Mouse (Mus musculus): Measurements from ENCODE around the gene Mc1r. TPM values are rescaled to one million over a fixed set of nuclear protein-coding genes. Genes with fewer than 3 reads are reported as not detected.
A peak's percentile ranks its signal among the peaks of the same experiment; 100 is the strongest.

The Mc1r gene
- 0.08 TPM in 1 of 2 replicates, not detected in the other for polyA plus RNA-seq (2015; fragmentation: Nextera tagmentation; extraction: Ambion mirVana)

DNA sequence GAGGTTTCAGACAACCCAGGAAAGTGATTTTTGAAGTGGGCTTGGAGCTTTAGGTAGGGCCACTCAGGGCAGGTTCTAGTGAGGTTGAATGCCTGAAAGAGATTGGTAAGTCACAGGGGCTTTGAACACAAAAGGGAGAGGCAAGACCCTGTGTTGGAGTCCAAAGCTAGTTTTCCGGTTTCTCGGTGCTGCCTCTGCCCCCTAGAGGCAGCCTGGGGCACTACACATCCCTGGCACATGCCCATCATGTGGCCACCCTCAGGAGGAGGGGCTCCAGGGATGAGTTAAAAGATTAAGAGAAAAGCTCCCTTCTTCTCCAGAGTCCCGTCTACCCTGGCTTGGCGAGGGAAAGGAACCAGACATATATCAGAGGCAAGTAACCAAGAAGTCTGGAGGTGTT, at the start of gene Mc1r:
TSS of gene Mc1r (plus strand) at position 322 of the 400 bp plus-strand sequence.
- WGBS, result 8% methylated on average over 4 of the region's 4 CpGs
- no peak within 1 kb of the TSS for H3K9ac ChIP-seq
- peaks cover 15% of the 10 kb centered on the region; the same call in 1 of the 2 replicates for H3K36me3 ChIP-seq
- no peaks in the 10 kb centered on the region for H3K9me3 ChIP-seq (replicated peaks)
- H3K4me3 ChIP-seq, result no peak within 1 kb of the TSS
- peaks cover 39% of the 10 kb centered on the region for H3K27me3 ChIP-seq
- no peak within 1 kb of the TSS for H3K27ac ChIP-seq
- ATAC-seq (replicated peaks; ENCODE audit: insufficient number of reproducible peaks, insufficient read depth, low FRiP score, low read depth), result no peak
- H3K4me2 ChIP-seq, result no peak within 1 kb of the TSS; the same call in 1 of the 2 replicates
- peaks cover 36% of the 10 kb centered on the region for H3K4me1 ChIP-seq (replicated peaks)

DNA sequence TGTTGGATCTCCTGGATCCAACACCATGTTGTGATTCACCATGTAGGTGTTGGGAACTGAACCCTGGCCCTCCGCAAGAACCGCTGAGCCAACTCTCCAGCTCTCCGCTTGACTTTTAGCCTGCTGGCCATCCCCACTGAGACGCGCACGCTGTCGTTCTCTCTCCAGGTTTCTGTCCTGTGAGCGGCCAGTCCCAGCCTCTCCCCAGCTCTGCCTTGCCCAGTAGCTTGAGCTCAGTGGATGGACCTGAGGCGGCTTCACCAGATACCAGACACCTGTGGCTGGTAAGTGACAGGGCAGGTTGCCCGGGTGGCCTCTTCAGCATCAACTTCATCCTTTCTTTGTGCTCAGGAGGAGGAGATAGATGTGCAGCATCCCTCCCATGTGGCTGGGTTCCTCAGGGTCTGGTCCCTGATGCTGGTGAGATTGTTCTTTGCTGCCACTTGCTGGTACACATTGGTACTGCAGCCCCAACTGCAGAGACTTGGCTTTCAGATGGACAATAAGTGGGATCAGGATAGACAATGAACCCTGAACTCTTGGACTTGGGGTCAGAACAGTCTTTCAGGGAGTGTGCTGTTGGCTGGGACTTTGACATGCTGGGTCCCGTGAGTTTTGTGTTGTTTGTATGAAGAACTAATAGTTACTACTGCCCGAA, 45.7 kb upstream of the Mc1r start:
- ATAC-seq (replicated peaks; ENCODE audit: insufficient number of reproducible peaks, insufficient read depth, low FRiP score, low read depth), result no peak
- Histone ChIP-seq H3K36me3 (no peaks in the 10 kb centered on the region), H3K27ac (no peak overlapping the region), H3K4me3 (no peak overlapping the region), H3K4me1 (replicated peaks) (no peaks in the 10 kb centered on the region), H3K4me2 (no peak overlapping the region), H3K27me3 (peaks cover 12% of the 10 kb centered on the region; the same call in 1 of the 2 replicates), H3K9ac (no peak overlapping the region), H3K9me3 (replicated peaks) (no peaks in the 10 kb centered on the region)
- 44% methylated on average over 12 of the region's 12 CpGs for WGBS

DNA sequence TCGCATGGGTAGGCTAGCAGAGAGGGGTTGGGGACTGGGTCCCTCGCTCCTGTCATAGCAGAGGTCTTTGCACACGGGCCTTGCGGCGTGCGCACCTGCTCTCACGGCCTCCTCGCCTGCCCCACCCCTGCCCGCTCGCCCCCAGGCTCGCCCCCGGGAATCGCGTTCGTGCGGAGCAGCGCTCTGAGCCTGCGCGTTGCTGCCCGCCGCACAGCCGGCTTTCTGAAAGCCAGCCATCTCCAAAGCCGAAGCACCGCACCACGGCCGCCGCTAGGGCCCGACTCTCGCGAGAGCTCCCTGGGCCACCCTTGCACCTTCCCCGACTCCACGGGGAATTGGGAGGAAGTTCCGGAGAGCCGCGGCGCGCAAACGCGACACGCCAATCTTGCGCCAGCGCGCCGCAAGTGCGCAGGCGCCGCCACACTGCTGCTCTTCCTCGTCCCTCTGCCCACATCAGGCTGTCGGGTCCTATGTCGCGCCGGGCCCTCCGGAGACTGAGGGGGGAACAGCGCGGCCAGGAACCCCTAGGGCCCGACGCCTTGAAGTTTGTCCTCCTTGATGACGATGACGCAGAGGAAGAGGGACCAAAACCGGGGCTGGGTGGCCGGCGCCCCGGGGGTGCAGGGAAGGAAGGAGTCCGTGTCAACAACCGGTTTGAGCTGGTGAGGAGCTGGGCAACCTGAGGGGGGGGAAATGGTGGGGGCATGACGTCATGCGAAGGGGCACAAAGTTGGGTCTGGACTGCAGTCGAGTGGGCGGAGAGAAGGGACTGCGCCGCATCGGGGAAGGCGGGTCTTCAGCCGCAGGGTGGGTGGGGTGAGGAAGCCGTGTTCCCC, 33.3 kb upstream of the Mc1r start, which contains the start of gene Tcf25:
TSS of gene Tcf25 (plus strand) at position 351 of the 836 bp plus-strand sequence.
- H3K4me3 ChIP-seq, result peak within 1 kb of the TSS; percentile 80
- peak within 1 kb of the TSS; percentile 95 for H3K27ac ChIP-seq
- H3K36me3 ChIP-seq, result peaks cover 6% of the 10 kb centered on the region; the same call in 1 of the 2 replicates
- under 1% methylated on average over 75 of the region's 75 CpGs for whole genome bisulfite sequencing
- H3K4me1 ChIP-seq (replicated peaks), result peaks cover 21% of the 10 kb centered on the region
- H3K4me2 ChIP-seq, result peak within 1 kb of the TSS; percentile 88
- no peaks in the 10 kb centered on the region for H3K27me3 ChIP-seq
- no peaks in the 10 kb centered on the region for H3K9me3 ChIP-seq (replicated peaks)
- ATAC-seq (replicated peaks; ENCODE audit: insufficient number of reproducible peaks, insufficient read depth, low FRiP score, low read depth), result peak; percentile 92
- peak within 1 kb of the TSS; percentile 73 for H3K9ac ChIP-seq

DNA sequence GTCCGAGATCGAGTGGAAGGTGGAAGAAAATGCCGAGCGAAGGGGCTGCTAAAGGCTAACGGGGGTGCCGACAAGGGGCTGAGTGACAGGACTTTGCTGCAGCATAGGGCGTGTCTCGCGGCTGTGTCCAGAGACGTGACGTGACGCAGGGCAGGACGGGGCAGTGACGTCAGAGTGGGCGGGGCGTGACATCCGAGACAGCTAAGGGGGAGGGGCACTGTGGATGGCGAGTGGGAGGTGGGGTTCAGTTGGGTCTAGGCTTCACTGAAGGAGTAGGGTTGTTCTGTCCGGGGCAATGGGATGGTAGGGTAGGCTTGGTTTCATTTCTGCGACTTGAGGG, 32.7 kb upstream of the Mc1r start:
- H3K4me3 ChIP-seq, result peak overlapping the region; percentile 80
- H3K4me2 ChIP-seq, result peak overlapping the region; percentile 88
- peak overlapping the region; percentile 95 for H3K27ac ChIP-seq
- WGBS, result under 1% methylated on average over 20 of the region's 20 CpGs
- H3K9ac ChIP-seq, result peak overlapping the region; percentile 73
- H3K36me3 ChIP-seq, result peaks cover 6% of the 10 kb centered on the region; the same call in 1 of the 2 replicates
- no peaks in the 10 kb centered on the region for H3K27me3 ChIP-seq
- H3K9me3 ChIP-seq (replicated peaks), result no peaks in the 10 kb centered on the region
- ATAC-seq (replicated peaks; ENCODE audit: insufficient number of reproducible peaks, insufficient read depth, low FRiP score, low read depth), result peak; percentile 81
- peaks cover 21% of the 10 kb centered on the region for H3K4me1 ChIP-seq (replicated peaks)

DNA sequence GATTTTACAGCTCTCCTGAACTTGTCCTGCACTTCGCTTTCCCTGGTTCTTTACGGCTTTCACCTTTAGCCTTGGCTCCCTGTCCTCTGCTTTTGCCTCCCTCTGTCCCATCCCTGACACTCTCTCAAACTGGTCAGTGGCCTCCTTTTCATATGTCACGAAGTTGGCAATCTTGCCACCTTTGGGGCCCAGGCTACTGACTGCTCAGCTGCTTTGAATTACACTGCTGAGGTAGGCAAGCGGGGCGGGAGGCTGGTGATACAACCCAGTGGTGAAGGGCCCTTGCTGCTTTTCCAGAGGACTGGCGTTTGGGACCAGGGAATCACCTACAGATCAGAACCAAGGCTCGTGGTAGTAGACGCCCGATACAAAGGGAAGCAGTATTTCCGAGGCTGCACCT, 31.2 kb upstream of the Mc1r start:
- Histone ChIP-seq H3K27me3 (no peaks in the 10 kb centered on the region), H3K9me3 (replicated peaks) (no peaks in the 10 kb centered on the region), H3K36me3 (peaks cover 6% of the 10 kb centered on the region; the same call in 1 of the 2 replicates), H3K4me2 (no peak overlapping the region), H3K4me1 (replicated peaks) (peaks cover 21% of the 10 kb centered on the region), H3K27ac (no peak overlapping the region), H3K9ac (no peak overlapping the region), H3K4me3 (no peak overlapping the region)
- ATAC-seq (replicated peaks; ENCODE audit: insufficient number of reproducible peaks, insufficient read depth, low FRiP score, low read depth), result no peak
- 86% methylated on average over 10 of the region's 10 CpGs for WGBS

DNA sequence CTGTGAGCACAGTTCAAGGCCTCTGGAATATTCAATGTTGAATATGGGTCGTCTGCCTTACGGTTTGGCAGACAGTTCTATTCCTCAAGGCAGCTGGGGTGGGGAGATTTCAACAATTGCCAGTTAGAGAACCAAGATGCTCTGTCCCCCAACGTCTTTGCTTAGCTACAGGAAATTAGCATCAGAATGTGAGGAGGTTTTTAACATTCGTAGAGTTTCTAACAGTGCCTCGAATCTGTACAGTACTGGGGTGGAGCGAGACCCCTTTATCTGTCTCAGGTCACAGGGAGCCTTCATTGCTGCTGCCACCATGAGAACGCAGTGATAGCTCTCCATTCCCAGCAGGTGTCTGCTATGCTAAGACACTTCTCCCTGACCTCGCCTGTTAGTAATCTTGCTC, 30.8 kb upstream of the Mc1r start:
- no peaks in the 10 kb centered on the region for H3K27me3 ChIP-seq
- no peak overlapping the region for H3K9ac ChIP-seq
- no peak overlapping the region for H3K27ac ChIP-seq
- no peak overlapping the region for H3K4me3 ChIP-seq
- 71% methylated on average over 8 of the region's 8 CpGs for WGBS
- H3K36me3 ChIP-seq, result peaks cover 6% of the 10 kb centered on the region; the same call in 1 of the 2 replicates
- no peak for ATAC-seq (replicated peaks; ENCODE audit: insufficient number of reproducible peaks, insufficient read depth, low FRiP score, low read depth)
- H3K4me1 ChIP-seq (replicated peaks), result peaks cover 21% of the 10 kb centered on the region
- H3K9me3 ChIP-seq (replicated peaks), result no peaks in the 10 kb centered on the region
- no peak overlapping the region for H3K4me2 ChIP-seq

DNA sequence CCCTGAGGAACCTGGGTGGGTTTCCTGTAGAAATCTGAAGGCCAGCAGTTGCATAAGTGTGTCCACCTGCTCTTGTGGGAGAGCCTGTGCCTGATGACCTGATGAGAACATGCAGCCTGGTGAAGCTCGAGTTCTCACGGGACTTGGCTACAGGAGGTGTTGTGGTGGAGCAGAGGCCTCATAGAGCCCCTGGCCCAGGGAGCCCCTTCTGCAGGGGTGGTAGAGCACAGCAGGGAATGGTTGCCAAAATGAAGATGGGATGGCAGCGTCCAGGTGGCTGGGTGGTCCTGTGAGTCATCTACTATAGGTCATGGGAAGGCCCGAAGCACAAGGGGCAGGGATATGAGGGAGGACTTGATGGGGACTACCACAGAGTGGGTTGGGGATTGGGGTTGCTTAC, 25.2 kb upstream of the Mc1r start:
- H3K4me2 ChIP-seq, result no peak overlapping the region

DNA sequence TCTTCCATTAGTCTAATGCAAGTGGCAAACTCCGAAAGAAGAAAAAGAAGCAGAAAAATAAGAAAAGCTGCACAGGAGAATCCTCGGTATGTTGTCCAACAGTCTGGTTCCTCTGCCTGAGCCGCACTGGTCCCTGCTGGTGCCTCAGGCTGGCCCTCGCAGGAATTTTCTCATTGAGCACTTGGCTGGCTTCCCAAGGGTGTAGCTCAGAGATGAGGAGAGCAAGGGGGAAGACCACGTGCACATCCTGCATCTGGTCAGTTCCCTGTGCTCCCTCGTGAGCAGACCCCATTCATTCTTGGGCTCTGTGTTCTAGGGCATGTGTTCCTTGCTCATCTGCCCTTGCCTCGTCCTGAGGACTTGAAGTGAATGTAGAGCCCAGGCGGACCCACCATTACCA, 24.4 kb upstream of the Mc1r start:
- no peak overlapping the region for H3K4me2 ChIP-seq
- no peak overlapping the region for H3K4me3 ChIP-seq
- peaks cover 63% of the 10 kb centered on the region for H3K36me3 ChIP-seq
- 63% methylated on average over 8 of the region's 8 CpGs for WGBS
- no peak for ATAC-seq (replicated peaks; ENCODE audit: insufficient number of reproducible peaks, insufficient read depth, low FRiP score, low read depth)
- no peak overlapping the region for H3K9ac ChIP-seq
- H3K27ac ChIP-seq, result no peak overlapping the region
- H3K27me3 ChIP-seq, result no peaks in the 10 kb centered on the region
- H3K9me3 ChIP-seq (replicated peaks), result no peaks in the 10 kb centered on the region
- H3K4me1 ChIP-seq (replicated peaks), result 0 out of 2 replicates have a peak, but pooled peaks cover 3% of the 10 kb centered on the region

More for the DNA sequence above, 25.2 kb upstream of the Mc1r start:
- H3K9ac ChIP-seq, result no peak overlapping the region
- ATAC-seq (replicated peaks; ENCODE audit: insufficient number of reproducible peaks, insufficient read depth, low FRiP score, low read depth), result no peak
- H3K27me3 ChIP-seq, result no peaks in the 10 kb centered on the region
- WGBS, result 95% methylated on average over 4 of the region's 4 CpGs
- 0 out of 2 replicates have a peak, but pooled peaks cover 3% of the 10 kb centered on the region for H3K4me1 ChIP-seq (replicated peaks)
- no peaks in the 10 kb centered on the region for H3K9me3 ChIP-seq (replicated peaks)
- H3K36me3 ChIP-seq, result peaks cover 55% of the 10 kb centered on the region
- H3K27ac ChIP-seq, result no peak overlapping the region
- H3K4me3 ChIP-seq, result no peak overlapping the region

DNA sequence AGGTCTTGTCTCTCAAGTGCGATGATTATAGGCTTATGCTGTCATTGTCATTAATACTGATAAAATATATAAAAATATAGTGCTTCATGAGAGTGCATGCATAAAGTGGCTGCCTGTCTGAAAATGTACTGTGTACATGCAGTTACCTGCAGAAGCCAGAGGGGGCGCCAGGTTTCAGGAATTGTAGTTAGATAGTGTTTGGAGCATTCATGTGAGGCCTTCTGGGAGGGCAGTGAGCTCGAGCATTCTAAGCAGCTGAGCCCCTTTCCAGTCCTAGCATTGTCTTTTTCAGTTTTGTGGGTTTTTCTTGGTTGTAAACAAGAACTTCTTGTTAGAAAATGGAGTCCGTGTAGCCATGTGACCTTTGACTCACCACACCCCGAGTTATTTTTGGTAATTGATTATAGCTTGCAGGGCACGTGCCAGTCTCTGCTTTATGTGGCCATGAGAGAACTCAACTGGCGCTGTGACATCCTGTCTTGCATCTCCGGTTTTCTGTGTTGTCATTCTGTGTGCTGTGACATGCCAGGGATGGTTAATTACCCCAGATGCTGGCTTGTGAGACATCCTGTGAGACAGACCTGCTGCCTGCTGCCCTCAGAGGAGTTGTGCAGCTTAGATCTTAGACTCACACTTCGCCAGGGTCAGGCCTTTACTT, 21.9 kb upstream of the Mc1r start:
- no peak for ATAC-seq (replicated peaks; ENCODE audit: insufficient number of reproducible peaks, insufficient read depth, low FRiP score, low read depth)
- Histone ChIP-seq H3K27me3 (no peaks in the 10 kb centered on the region), H3K27ac (no peak overlapping the region), H3K4me1 (replicated peaks) (0 out of 2 replicates have a peak, but pooled peaks cover 3% of the 10 kb centered on the region), H3K4me2 (no peak overlapping the region), H3K4me3 (no peak overlapping the region), H3K9me3 (replicated peaks) (no peaks in the 10 kb centered on the region), H3K9ac (no peak overlapping the region), H3K36me3 (peaks cover 79% of the 10 kb centered on the region)
- 64% methylated on average over 9 of the region's 9 CpGs for WGBS

DNA sequence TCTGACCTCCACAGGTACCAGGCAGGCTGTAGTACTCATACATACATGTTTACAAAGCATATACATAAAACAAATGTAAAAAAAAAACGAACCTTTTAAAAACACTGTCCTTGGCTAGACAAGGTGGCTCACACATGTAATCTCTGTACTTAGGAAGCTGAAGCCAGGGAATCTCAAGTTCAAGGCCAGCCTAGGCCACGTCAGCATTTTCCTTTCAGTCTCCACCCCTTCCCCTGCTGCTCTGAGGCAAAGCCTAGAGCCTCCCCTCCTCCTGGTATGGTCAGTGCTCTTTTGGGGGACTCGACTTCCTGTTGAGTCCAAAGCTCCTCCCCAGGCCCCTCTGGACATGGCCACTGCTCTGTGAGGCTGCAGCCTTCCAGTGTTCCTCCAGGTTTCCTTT, 19.9 kb upstream of the Mc1r start:
- H3K4me2 ChIP-seq, result no peak overlapping the region
- H3K27me3 ChIP-seq, result no peaks in the 10 kb centered on the region
- H3K4me1 ChIP-seq (replicated peaks), result 0 out of 2 replicates have a peak, but pooled peaks cover 3% of the 10 kb centered on the region
- H3K9me3 ChIP-seq (replicated peaks), result no peaks in the 10 kb centered on the region
- no peak overlapping the region for H3K9ac ChIP-seq
- no peak overlapping the region for H3K27ac ChIP-seq
- ATAC-seq (replicated peaks; ENCODE audit: insufficient number of reproducible peaks, insufficient read depth, low FRiP score, low read depth), result no peak
- H3K36me3 ChIP-seq, result peaks cover 92% of the 10 kb centered on the region
- H3K4me3 ChIP-seq, result no peak overlapping the region
- 79% methylated on average over 3 of the region's 3 CpGs for WGBS

DNA sequence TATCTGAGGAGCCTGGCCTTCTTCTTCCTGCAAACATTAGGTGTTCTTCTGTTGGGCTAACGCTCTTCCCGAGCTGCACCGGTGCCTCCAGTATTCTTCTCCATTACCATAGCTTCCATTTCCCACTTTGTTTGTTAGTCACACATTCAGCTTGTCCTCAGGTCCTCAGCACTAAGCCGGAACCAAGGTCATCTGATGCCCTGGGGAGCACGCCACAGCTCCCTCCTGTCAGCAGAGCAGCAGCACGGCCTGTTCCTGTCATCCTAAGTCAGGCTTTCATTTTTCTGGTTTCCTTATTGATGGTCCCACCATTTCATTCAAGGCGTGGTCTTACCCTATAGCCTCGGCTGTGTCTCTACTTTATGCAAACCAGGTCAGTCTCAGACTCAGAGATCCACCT, 19.1 kb upstream of the Mc1r start:
- Histone ChIP-seq H3K36me3 (peaks cover 92% of the 10 kb centered on the region), H3K27me3 (no peaks in the 10 kb centered on the region), H3K9me3 (replicated peaks) (no peaks in the 10 kb centered on the region), H3K9ac (no peak overlapping the region), H3K4me3 (no peak overlapping the region), H3K27ac (no peak overlapping the region), H3K4me1 (replicated peaks) (0 out of 2 replicates have a peak, but pooled peaks cover 3% of the 10 kb centered on the region), H3K4me2 (no peak overlapping the region)
- WGBS, result 71% methylated on average over 8 of the region's 8 CpGs
- ATAC-seq (replicated peaks; ENCODE audit: insufficient number of reproducible peaks, insufficient read depth, low FRiP score, low read depth), result no peak
